Mouse (Mus musculus) monocyte, adult 5-6 weeks (primary cell): ENCODE measurements around the gene Cdt1. TPM values are rescaled to one million over a fixed set of nuclear protein-coding genes. Genes with fewer than 3 reads are reported as not detected.

ENCODE experiments used
- ATAC-seq: fragments of 153-309, 156-312 bp; replicated peaks from 2 replicates; pipeline ENCODE4 v1.8.0; 2017; ENCODE audit warnings: mild to moderate bottlenecking; ENCODE audit not compliant: low TSS enrichment, insufficient number of reproducible peaks, severe bottlenecking, poor library complexity, low FRiP score
- total RNA-seq: library from RNA; stranded (forward); fragments of 200-1000, 200-491, 200-594 nt; gene quantifications from 3 replicates; pipeline ENCODE4 v1.2.3, GENCODE M21; 2017

The Cdt1 gene
- total RNA-seq: 11.1 to 24.4 TPM (median 12.4 TPM) in 3 replicates

- peak; percentile 76 for ATAC-seq
These were observed at the start of gene Cdt1 for GRCm38 (mm10) chr8:122567361-122568108. Gene Cdt1 (plus strand): TSS chr8:122568015.

GRCm38 (mm10) chr8:122520611-122521010 is 47.2 kb upstream of the Cdt1 start:
- ATAC-seq: no peak

- no peak for ATAC-seq
These were observed 44.8 kb upstream of the Cdt1 start for GRCm38 (mm10) chr8:122522796-122523651.

GRCm38 (mm10) chr8:122523652-122524360 is 44.0 kb upstream of the Cdt1 start:
- no peak for ATAC-seq

- no peak for ATAC-seq
These were observed 43.3 kb upstream of the Cdt1 start for GRCm38 (mm10) chr8:122524506-122524905.

- no peak for ATAC-seq
These were observed 42.8 kb upstream of the Cdt1 start for GRCm38 (mm10) chr8:122525004-122525403.

GRCm38 (mm10) chr8:122526084-122526483 is 41.7 kb upstream of the Cdt1 start:
- no peak for ATAC-seq

- no peak for ATAC-seq
These were observed 41.2 kb upstream of the Cdt1 start for GRCm38 (mm10) chr8:122526526-122527170.

- ATAC-seq: no peak
These were observed 39.9 kb upstream of the Cdt1 start for GRCm38 (mm10) chr8:122527937-122528336.

- no peak for ATAC-seq
These were observed 38.7 kb upstream of the Cdt1 start for GRCm38 (mm10) chr8:122529159-122529558.

- ATAC-seq: no peak
These were observed 36.5 kb upstream of the Cdt1 start for GRCm38 (mm10) chr8:122531312-122531711.

GRCm38 (mm10) chr8:122537033-122537432 is 30.8 kb upstream of the Cdt1 start:
- ATAC-seq: no peak

GRCm38 (mm10) chr8:122537812-122538211 is 30.0 kb upstream of the Cdt1 start:
- no peak for ATAC-seq

- ATAC-seq: no peak
These were observed 29.3 kb upstream of the Cdt1 start for GRCm38 (mm10) chr8:122538310-122539076.

- ATAC-seq: no peak
These were observed 23.7 kb upstream of the Cdt1 start for GRCm38 (mm10) chr8:122544138-122544537.

GRCm38 (mm10) chr8:122546066-122546755 is 21.6 kb upstream of the Cdt1 start:
- ATAC-seq: no peak

GRCm38 (mm10) chr8:122546811-122547453 is 20.9 kb upstream of the Cdt1 start:
- no peak for ATAC-seq
